Mouse (Mus musculus) embryonic stem cell, embryonic (primary cell): Measurements from ENCODE around the gene Wbp1.

Source experiments
- CTCF ChIA-PET, 4 experiments: fragments of 300-600 bp in 2 of 4; fragments of 350-600 bp in 2 of 4; sonication (Branson Sonifier 250); formaldehyde crosslinking; loops; one replicate each; lab custom pipeline; 2022; ENCODE audit warnings: inconsistent platforms in 2 of 4; lab: Charles Lee
- POLR2A ChIA-PET, 4 experiments: fragments of 300-600 bp in 2 of 4; fragments of 350-600 bp in 2 of 4; sonication (Branson Sonifier 250); formaldehyde crosslinking; loops; one replicate each; lab custom pipeline; 2022; ENCODE audit warnings: antibody characterized with exemption in 4 of 4, inconsistent platforms in 1 of 4; lab: Charles Lee

Wbp1 gene

DNA sequence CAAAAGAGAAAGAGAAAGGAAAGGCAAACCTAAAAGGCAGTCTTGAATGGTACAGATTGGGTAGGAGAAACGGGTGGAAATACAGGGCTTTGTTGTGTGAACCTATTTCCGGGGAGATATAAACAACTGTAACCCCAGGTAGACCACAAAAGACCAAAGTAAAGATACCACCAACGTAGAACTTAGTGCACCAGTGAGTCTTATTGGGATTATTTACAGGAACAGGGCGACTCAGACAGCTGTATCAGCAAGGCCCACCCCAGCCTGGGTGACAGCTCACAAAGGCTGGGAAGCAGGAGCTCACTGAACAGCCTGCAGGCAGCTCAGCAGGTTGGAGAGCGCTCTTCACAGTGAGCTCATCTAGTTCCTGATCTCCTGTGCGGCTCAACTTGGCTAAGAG lies 25.4 kb downstream of the Wbp1 start:
- POLR2A ChIA-PET, result interaction anchor here in 3 of 4 experiments (0.6 to 1.9 kb wide), 8 partner anchors 10 to 60 kb away, joined by 3 to 5 read pairs (median 4); no protein-coding TSS in a partner anchor

DNA sequence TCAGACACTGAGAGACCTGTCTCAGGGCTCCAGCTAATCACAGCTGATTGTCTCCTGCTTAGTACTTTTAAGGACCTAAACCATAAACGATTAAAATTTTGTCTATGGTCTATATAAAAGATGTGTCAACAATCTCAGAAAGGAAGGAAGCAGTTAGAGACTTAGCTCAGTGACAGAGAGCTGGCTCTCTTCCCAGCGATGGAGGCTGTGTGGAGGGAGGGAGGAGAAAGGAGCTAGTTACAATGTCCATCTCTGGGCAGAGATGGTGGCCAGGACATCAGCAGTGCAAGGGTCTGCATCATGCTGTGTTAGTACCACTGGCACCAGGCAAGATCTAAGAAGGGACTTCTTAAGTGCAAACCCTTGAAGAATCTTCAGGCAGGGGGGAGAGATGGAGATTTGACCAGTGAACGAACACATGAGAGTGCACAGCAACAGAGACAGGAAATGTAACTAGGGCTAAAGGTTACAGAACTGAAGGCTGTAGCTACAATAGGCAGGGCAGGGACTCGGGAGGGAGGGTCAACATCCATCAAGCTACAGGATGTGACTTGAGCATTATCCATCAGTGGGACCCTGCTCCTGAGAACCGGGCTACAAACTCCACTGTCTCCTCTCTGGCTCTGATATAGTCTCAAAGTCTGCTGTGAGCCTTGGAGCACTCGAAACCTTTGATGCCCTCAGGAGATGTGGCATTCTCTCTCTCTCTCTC lies 28.8 kb downstream of the Wbp1 start:
- ChIA-PET CTCF (interaction anchor here (0.7 to 1.7 kb wide), 8 partner anchors 9 to 225 kb away, joined by 3 to 7 read pairs (median 4); partner anchors contain the start of genes Ccdc142 (in 2 of the 4) and Gm42688 (in 2 of the 4)), POLR2A (interaction anchor here (0.6 to 2.3 kb wide), 9 partner anchors 9 to 221 kb away, joined by 3 to 9 read pairs (median 5); partner anchors contain the start of genes Ccdc142 (in 2 of the 4), Gm42688 (in 2 of the 4) and Wbp1 (in 1 of the 4))

More for the DNA sequence above, 25.4 kb downstream of the Wbp1 start:
- CTCF ChIA-PET, result interaction anchor here in 3 of 4 experiments (0.6 to 3.2 kb wide), 11 partner anchors 9 to 634 kb away, joined by 3 to 12 read pairs (median 3); partner anchors contain the start of genes Lbx2 (in 1 of the 3) and Pcgf1 (in 1 of the 3)

DNA sequence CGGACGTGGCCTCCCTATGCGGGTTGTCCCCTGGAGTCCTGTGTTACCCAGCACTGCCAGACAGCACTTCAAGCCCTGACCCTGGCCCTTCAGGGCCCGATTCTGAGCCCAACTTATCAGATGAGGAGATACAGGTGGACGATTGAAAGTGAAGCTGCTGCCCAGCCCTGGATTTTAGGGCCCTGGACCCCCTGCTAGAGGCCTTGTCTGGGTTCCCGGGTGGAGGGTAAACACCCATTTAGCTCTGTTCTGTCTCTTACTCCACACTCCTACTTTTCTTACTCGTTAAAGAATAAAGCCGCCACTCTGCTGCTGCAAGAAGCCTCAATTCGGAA lies 33.5 kb downstream of the Wbp1 start:
- ChIA-PET CTCF (interaction anchor here in 3 of 4 experiments (0.6 to 2.9 kb wide), 14 partner anchors 9 to 127 kb away, joined by 3 to 14 read pairs (median 4); partner anchors contain the start of genes Pcgf1 (in 3 of the 3), Ccdc142 (in 2 of the 3), Gm42688 (in 2 of the 3) and Dctn1 (in 1 of the 3)), POLR2A (interaction anchor here in 3 of 4 experiments (0.9 to 2.8 kb wide), 16 partner anchors 10 to 238 kb away, joined by 3 to 22 read pairs (median 4); partner anchors contain the start of genes Pcgf1 (in 3 of the 3), Ccdc142 (in 2 of the 3), Gm42688 (in 2 of the 3) and Aup1 (in 1 of the 3))

DNA sequence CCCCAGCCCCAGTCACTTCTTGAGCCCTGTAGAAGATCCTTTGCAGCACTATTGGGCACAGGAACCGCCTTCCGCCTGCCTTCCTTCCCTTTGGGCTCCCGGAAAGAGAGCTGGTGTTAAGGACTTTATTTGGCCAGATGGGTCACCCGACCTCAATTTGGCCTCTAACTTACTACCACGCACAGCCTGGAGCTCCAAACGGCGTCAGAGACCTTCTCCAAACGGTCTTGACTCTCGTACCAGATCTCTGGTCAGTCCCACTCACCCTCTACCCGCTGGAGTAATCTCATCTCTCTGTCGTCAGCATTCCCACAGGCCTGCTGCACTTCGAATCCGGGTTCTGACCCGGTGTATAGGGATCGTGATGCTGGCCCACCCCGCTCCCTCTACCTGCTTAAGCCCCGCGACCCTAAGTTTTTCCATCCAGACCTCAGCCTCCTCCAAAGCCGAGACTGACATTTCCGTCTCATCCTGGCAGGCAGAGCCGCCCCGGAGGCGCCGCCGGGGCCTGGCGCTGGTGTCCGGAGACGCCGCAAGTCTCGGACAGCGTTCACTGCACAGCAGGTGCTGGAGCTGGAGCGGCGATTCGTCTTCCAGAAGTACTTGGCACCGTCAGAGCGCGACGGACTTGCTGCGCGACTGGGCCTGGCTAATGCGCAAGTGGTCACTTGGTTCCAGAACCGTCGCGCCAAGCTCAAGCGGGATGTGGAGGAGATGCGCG lies 34.0 kb downstream of the Wbp1 start:
- ChIA-PET CTCF (interaction anchor here in 3 of 4 experiments (0.6 to 2.9 kb wide), 16 partner anchors 9 to 181 kb away, joined by 3 to 14 read pairs (median 5); partner anchors contain the start of genes Pcgf1 (in 3 of the 3), Ccdc142 (in 2 of the 3), Gm42688 (in 2 of the 3) and Dctn1 (in 1 of the 3)), POLR2A (interaction anchor here in 3 of 4 experiments (0.9 to 2.8 kb wide), 18 partner anchors 9 to 238 kb away, joined by 3 to 22 read pairs (median 4); partner anchors contain the start of genes Ccdc142 (in 3 of the 3), Gm42688 (in 3 of the 3), Pcgf1 (in 3 of the 3) and Aup1 (in 1 of the 3))

DNA sequence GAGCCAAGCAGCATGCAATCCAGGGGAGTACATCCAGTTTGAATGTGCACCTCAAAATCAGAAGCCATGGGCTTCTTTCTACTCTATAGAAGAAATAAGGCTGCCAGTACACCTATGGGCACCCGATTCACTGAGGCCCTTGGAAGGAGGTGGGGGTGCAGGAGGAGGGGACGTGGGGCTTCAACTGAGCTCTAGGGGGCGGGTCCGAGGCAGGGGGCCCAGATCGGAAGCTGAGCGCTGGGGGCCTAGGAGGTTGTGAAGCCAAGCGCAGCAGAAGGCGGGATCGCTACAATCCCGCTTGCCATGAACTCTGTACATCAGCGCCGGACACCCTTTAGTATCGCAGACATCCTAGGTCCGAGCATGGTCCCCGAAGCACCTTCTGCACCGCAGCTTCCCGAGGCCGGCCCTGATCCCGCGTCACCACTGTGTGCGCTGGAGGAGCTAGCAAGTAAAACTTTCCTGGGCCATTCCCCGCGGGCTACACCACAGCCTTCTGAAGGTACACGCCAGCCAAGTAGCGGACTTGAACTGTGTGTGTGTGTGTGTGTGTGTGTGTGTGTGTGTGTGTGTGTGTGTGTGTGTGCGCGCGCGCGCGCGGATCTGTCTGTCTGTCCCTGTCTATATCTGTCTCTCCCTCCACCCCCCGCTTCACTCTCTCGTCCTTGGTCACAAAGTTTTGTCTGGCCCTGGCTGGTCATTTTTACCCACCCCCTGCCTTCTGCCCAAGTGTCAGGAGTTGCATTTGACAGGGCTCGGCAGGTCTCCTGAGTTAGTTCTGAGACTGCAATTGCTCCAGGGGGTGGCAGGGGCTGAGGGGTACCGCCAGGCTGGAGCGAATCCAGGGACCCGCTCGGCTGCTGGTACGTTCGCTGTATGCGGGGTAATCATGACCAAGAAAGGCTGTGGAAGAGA lies 35.0 kb downstream of the Wbp1 start, which contains the start of gene Lbx2:
Lbx2 (plus strand) TSS at position 247 of the 915 bp plus-strand sequence.
- ChIA-PET CTCF (interaction anchor here in 3 of 4 experiments (0.6 to 2.9 kb wide), 15 partner anchors 8 to 180 kb away, joined by 3 to 14 read pairs (median 5); partner anchors contain the start of genes Ccdc142 (in 2 of the 3), Gm42688 (in 2 of the 3), Pcgf1 (in 2 of the 3) and Dctn1 (in 1 of the 3)), POLR2A (interaction anchor here (0.6 to 2.8 kb wide), 22 partner anchors 8 to 239 kb away, joined by 3 to 22 read pairs (median 4); partner anchors contain the start of genes Ccdc142 (in 3 of the 4), Gm42688 (in 3 of the 4), Pcgf1 (in 3 of the 4) and Aup1 (in 2 of the 4))

DNA sequence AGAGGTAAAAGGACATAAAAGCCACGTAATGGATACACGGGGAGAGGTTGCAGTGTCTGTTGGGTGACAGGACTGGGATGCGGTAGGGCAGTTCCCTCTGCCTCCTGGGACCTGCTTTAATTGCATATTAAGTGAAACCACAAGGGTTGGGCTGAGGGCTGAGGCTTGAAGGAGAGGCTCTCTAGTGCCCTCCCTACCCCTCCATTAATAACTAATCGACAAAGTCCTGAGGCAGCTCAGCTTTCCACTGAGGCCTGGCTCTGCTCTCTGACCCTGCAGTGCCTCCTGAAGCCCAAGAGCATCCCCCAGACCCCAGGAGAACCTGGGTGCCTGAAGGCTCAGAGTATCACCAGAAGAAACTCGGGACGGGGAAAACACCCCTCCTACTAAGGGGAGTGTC lies 36.9 kb downstream of the Wbp1 start:
- ChIA-PET CTCF (no interaction called here), POLR2A (interaction anchor here in 1 of 4 experiments (1.0 kb wide), 1 partner anchor 19 kb away, joined by 3 read pairs; no protein-coding TSS in a partner anchor)

DNA sequence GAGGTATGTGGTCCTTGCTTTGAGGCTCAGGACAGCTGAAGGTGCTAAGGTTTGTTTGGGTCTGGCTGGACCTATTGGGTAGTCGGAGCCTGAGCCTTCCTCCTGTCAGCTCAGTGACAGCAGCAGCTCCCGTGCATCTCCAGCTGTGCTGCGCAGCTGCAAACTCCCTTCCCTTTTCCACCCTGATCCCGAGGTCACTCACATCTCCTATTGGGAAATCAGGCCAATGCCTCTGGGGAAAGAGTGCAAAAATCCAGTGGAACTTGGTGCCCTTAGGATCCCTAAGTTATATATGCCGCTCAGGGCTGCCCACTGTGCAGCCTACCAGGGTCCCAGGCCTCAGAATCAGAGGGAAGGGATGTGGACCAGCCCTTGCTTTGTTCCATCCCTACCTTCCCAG lies 37.9 kb downstream of the Wbp1 start:
- POLR2A ChIA-PET, result interaction anchor here in 3 of 4 experiments (0.6 to 1.9 kb wide), 13 partner anchors 9 to 73 kb away, joined by 3 to 6 read pairs (median 4); partner anchors contain the start of genes Ccdc142 (in 1 of the 3), Dqx1 (in 1 of the 3), Gm42688 (in 1 of the 3) and Mrpl53 (in 1 of the 3)
- CTCF ChIA-PET, result interaction anchor here in 1 of 4 experiments (1.1 to 1.4 kb wide), 3 partner anchors 17 to 87 kb away, joined by 3 to 4 read pairs (median 3); partner anchors contain the start of genes Ccdc142 and Gm42688

DNA sequence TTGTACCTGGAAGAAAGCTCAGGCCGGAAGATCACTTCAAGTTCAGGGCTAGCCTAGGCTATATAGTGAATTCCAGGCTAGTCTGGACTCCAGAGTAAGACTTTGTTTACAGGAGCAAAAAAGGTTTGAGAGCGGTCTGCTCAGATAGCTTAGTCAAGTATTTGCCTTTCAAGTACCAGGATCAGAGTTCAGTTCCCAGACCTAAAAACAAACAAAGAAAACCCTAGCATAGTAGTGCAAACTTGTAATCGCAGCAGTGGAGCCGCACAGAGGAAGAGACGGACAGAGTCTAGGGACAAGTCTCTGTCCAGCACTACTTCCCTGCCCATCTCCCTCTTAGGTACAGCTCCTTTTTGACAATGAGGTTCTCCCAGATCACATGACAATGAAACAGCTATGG lies 41.1 kb downstream of the Wbp1 start:
- ChIA-PET POLR2A (interaction anchor here in 1 of 4 experiments (1.5 kb wide), 1 partner anchor 44 kb away, joined by 3 read pairs; no protein-coding TSS in a partner anchor), CTCF (interaction anchor here in 1 of 4 experiments (1.0 kb wide), 1 partner anchor 20 kb away, joined by 3 read pairs; no protein-coding TSS in a partner anchor)

DNA sequence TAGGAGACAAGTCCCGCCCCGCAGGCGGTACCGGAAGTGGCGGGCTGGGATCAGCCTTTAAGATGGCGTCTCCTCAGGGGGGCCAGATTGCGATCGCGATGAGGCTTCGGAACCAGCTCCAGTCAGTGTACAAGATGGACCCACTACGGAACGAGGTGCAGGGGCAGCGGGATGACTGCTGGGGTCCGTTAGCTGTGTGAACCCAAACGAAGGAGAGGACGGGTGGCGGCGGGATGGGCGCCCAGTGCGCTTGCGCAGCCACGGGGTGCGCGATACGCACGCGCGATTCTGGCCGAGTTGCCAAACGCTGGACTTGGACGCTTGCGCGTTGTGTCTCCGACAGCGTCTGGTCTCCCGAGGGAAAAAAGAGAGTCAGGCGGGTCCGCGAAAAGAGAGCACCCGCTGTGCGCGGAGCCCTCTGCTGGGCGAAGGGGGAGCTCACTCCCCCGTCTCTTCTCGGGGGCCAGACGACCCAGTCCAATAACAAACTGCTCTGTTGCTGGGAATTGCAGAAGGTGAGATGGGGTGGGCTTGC lies 43.0 kb downstream of the Wbp1 start:
- POLR2A ChIA-PET, result interaction anchor here in 3 of 4 experiments (0.6 to 2.7 kb wide), 54 partner anchors 8 to 373 kb away, joined by 3 to 18 read pairs (median 4); partner anchors contain the start of genes Dqx1 (in 3 of the 3), Wbp1 (in 3 of the 3), Aup1 (in 2 of the 3) and Ccdc142 (in 2 of the 3)
- CTCF ChIA-PET, result interaction anchor here in 3 of 4 experiments (0.6 to 2.2 kb wide), 18 partner anchors 9 to 698 kb away, joined by 3 to 9 read pairs (median 4); partner anchors contain the start of genes Aup1 (in 1 of the 3), Ccdc142 (in 1 of the 3), Dqx1 (in 1 of the 3) and Gm42688 (in 1 of the 3)

DNA sequence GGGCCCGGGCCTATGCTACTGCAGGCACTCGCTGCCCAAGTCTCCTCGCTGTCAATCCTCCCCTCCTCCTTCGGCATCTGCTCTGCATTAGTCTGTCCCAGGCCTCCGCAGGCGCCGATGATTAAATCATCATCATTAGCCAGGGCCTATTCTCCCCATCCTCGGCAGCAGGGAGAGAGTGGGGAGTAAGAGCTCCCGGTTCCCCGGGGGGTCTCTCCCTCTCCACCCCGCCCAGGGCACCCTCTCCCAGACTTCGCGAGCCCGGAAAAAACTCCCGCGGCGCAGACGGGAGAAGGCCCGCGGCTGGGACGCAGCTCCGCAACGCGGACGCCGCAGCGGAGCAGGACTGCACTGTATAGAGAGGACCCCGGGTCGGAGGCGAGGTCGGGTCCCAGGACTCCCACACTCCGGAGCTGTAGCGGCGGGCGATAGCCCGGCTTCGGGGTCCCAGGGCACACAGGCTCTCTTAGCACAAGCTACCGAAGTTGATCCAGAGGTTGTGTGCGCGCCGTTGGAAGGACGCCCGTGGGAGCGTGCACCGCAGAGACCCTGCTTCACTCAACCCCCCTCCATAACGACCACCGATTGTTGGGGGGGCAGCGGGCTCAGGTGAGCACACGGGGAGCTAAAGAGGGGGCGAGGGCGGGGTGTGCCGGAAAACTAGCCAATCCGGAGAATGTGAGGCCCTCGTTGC lies 43.6 kb downstream of the Wbp1 start, which contains the start of gene Pcgf1:
Pcgf1 (plus strand) TSS at position 240 of the 694 bp plus-strand sequence.
- ChIA-PET CTCF (interaction anchor here in 3 of 4 experiments (0.5 to 2.2 kb wide), 19 partner anchors 10 to 717 kb away, joined by 3 to 9 read pairs (median 4); partner anchors contain the start of genes Aup1 (in 1 of the 3), Ccdc142 (in 1 of the 3), Dqx1 (in 1 of the 3) and Gm42688 (in 1 of the 3)), POLR2A (interaction anchor here in 3 of 4 experiments (0.6 to 2.7 kb wide), 54 partner anchors 9 to 373 kb away, joined by 3 to 18 read pairs (median 4); partner anchors contain the start of genes Dqx1 (in 3 of the 3), Wbp1 (in 3 of the 3), Aup1 (in 2 of the 3) and Ccdc142 (in 2 of the 3))

DNA sequence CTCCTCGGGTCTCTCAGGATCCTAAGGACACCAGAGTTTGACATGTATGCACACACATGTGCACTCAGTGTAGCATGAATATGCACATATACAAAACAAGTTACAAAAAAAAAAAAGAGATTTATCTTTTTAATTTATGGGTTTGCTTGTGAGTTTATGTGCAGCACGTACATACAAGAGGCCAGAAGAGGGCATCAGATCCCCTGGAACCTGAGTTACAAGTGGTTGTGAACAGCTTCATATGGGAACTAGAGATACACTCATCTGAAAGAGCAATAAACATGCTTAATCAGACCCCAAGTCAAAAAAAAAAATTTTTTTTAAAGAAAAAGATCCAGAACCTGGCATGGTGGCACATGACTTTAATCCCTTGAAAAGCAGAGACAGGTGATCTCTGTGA lies 46.4 kb downstream of the Wbp1 start:
- ChIA-PET CTCF (interaction anchor here (0.6 to 2.0 kb wide), 13 partner anchors 9 to 1269 kb away, joined by 3 to 13 read pairs (median 5); partner anchors contain the start of genes Ccdc142 (in 1 of the 4), Dqx1 (in 1 of the 4), Gm42688 (in 1 of the 4) and Loxl3 (in 1 of the 4)), POLR2A (interaction anchor here (0.6 to 3.4 kb wide), 11 partner anchors 10 to 328 kb away, joined by 3 to 17 read pairs (median 3); partner anchors contain the start of genes Dqx1 (in 3 of the 4), Aup1 (in 1 of the 4), Htra2 (in 1 of the 4) and Lbx2 (in 1 of the 4))

DNA sequence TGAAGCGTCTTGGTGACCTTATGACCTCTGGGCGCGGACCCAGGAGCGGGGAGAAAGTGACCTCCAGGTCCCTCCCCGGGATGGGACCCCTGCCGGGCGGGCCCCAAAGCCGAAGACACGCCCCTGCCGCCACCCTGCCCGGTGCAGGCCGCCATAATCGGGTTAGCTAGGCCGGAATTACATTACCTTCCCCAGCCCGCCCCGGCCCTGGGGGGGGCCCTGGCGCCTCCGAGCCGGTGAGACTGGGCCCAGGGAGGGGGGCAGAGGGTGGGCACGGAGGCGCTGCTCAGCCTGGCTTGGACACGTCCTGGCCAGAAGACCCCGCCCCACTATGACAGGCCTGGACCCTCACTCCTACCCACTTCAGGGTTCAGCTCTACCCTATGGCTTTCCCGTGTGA lies 50.1 kb downstream of the Wbp1 start:
- ChIA-PET CTCF (interaction anchor here in 3 of 4 experiments (0.5 to 1.0 kb wide), 3 partner anchors 16 to 91 kb away, joined by 3 to 13 read pairs (median 4); no protein-coding TSS in a partner anchor), POLR2A (interaction anchor here in 2 of 4 experiments (0.9 to 2.5 kb wide), 7 partner anchors 11 to 70 kb away, joined by 3 to 14 read pairs (median 4); partner anchors contain the start of genes Dqx1 (in 2 of the 2), Aup1 (in 1 of the 2) and Wbp1 (in 1 of the 2))

DNA sequence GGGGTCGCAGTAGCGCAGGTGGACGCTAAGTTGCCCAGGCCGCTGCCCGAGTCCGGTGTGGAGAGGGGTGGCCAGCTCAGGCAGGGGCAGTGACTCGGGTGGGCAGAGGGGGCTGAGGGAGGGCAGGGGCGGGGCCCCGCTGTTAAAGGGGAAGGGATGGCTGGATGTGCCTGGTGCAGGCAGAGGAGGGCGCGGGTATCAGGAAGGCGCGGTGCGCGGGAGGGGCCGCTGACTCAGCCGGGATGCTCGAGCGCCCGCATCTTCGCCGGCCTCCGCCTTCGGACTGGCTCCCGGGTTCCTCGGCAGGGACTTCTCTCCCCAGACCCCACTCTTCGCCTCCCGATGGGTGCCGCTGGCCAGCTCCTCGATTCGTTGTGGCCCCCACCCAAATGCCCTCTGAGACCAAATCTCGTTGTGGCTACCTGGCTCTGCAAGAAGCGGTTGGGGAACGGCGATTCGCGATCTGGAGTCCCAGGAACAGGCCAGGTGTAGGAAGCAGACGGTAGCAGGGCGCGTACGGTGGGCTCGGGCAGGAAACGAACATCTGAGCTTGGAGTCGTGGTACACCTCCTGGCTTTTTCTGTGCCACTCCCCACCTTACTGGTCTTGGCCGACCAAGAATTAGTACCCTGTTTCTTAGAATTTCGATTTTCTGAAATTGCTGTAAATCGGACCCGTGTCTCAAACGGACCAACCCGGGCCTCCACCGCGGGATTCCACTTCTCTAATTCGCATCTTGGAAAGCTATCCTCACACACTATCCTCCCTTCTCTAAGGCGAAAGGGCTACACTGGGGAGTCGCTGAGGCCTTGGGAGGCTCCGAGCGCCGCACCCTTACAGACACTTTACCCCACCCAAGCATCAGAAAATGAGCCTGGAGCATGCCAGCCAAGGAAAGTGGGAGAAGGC lies 50.8 kb downstream of the Wbp1 start:
- CTCF ChIA-PET, result interaction anchor here in 3 of 4 experiments (0.5 to 1.6 kb wide), 4 partner anchors 17 to 92 kb away, joined by 3 to 13 read pairs (median 4); no protein-coding TSS in a partner anchor
- POLR2A ChIA-PET, result interaction anchor here in 3 of 4 experiments (0.6 to 2.5 kb wide), 9 partner anchors 10 to 224 kb away, joined by 3 to 14 read pairs (median 3); partner anchors contain the start of genes Dqx1 (in 2 of the 3), Aup1 (in 1 of the 3) and Wbp1 (in 1 of the 3)
